Mouse (Mus musculus) G1E (cell line): Measurements from ENCODE around the gene Myo1h.

ENCODE experiments used
- CTCF ChIP-seq: IDR thresholded peaks from 2 replicates; pipeline ENCODE4 v1.5.1; 2012; ENCODE audit warnings: low read depth, low read length, inconsistent platforms, mixed read lengths
- GATA2 ChIP-seq: IDR thresholded peaks from 2 replicates; pipeline ENCODE4 v1.6.1; 2012; ENCODE audit warnings: low read depth, low read length, inconsistent platforms, borderline replicate concordance
- TAL1 ChIP-seq: conservative IDR thresholded peaks from 2 replicates; pipeline ENCODE4 v1.6.1; 2012; ENCODE audit warnings: low read depth, low read length, inconsistent platforms, mixed read lengths

DNA sequence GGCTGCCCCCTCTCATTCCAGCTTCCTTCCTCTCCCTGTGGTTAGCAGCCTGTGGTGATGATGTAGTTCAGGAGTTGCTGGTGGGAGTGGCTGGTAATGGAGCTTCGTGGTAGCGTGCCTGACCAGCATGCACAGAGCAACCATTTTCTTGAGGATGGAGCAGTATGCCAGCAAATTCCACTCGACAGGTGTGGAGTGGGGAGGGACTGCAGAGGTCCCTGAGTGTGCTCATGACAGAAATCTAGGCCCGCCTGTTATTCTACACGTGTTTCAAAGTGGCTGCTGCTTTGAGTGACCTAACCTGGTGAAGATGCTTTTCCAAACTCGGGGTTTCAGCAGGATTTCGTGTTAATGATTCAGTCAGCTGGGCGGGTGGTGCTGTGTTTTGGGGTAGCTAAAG, 95.5 kb downstream of the Myo1h start:
- TF ChIP-seq CTCF (no peak), TAL1 (no peak), GATA2 (no peak)
